Mouse (Mus musculus) liver, embryonic 13.5 days (tissue): ENCODE measurements around the gene Chrm1. TPM values are rescaled to one million over a fixed set of nuclear protein-coding genes. Genes with fewer than 3 reads are reported as not detected.

Source experiments
- ATAC-seq: fragments of 200-750 bp; cut with Nextera tagmentation; 2 replicates; pipeline ENCODE4 v1.8.0; 2017; ENCODE audit warnings: low read depth, mild to moderate bottlenecking, moderate number of reproducible peaks, moderate library complexity
- DNase-seq: peaks from one replicate; pipeline ENCODE4 v3.0.0; 2022
- H3K27ac ChIP-seq: fragments of 300-500 bp; sonication (generic); 2 replicates; pipeline ENCODE4 v1.5.1; 2015; ENCODE audit warnings: moderate library complexity, mild to moderate bottlenecking, inconsistent platforms
- H3K27me3 ChIP-seq: fragments of 300-500 bp; sonication (generic); 2 replicates; pipeline ENCODE4 v1.6.1; 2015; ENCODE audit warnings: mild to moderate bottlenecking, inconsistent platforms
- H3K36me3 ChIP-seq: fragments of 300-500 bp; sonication (generic); 2 replicates; pipeline ENCODE4 v1.6.1; 2015; ENCODE audit warnings: mild to moderate bottlenecking, inconsistent platforms
- H3K4me1 ChIP-seq: fragments of 300-500 bp; sonication (generic); replicated peaks from 2 replicates; pipeline ENCODE4 v1.6.1; 2015; ENCODE audit warnings: inconsistent platforms
- H3K4me2 ChIP-seq: fragments of 300-500 bp; sonication (generic); 2 replicates; pipeline ENCODE4 v1.6.1; 2015; ENCODE audit warnings: inconsistent platforms, mild to moderate bottlenecking, moderate library complexity
- H3K4me3 ChIP-seq: fragments of 300-500 bp; sonication (generic); replicated peaks from 2 replicates; pipeline ENCODE4 v1.5.1; 2015; ENCODE audit warnings: mild to moderate bottlenecking, inconsistent platforms
- H3K9ac ChIP-seq: fragments of 300-500 bp; sonication (generic); 2 replicates; pipeline ENCODE4 v1.6.1; 2015; ENCODE audit warnings: mild to moderate bottlenecking, inconsistent platforms
- H3K9me3 ChIP-seq: fragments of 300-500 bp; sonication (generic); replicated peaks from 2 replicates; pipeline ENCODE4 v1.6.1; 2016; ENCODE audit warnings: inconsistent platforms
- WGBS: fragments of 180-500 bp; shearing (Covaris S2); methylation state at CpG from one replicate; pipeline ENCODE4 v1.1.7; 2015; ENCODE audit not compliant: insufficient replicate concordance; 5-methylcytosine and 5-hydroxymethylcytosine counted together
- polyA plus RNA-seq: library from polyadenylated mRNA; unstranded; fragments of >200 nt; fragmentation: Nextera tagmentation; extraction: Ambion mirVana; gene quantifications from 2 replicates; pipeline ENCODE4 v1.2.1, GENCODE M21; 2015

Chrm1 gene
- polyA plus RNA-seq, 1 experiment from 2014 or later, result not detected

DNA sequence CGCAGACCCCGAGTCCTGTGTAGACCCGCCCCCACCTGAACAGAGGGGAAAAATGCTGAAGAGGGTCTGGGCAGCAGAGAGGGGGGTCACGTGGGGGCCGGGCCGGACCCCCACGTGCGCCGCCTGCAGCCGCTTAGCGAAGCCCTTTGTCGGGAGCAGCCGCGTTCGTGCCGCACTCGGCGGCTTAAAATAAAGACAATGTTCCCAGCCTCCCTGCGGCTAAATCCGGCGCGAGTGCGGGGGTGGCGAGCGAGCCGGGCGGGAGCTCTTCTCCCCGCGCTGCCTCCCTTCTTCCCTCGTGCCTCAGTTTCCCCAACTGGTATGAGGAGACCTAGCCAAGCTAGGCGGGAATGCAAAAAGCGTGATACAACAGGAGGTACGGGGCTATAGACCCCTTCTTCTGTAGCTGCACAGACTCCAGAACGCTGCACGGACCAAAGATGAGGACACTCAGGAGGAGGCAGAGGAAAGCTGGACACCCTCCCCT is 1.7 kb upstream of the Chrm1 start:
- no peak for DNase-seq
- ATAC-seq, result 0 out of 2 replicates have a peak, but pooled peaks have one; percentile 21
- Histone ChIP-seq H3K4me2 (peak overlapping the region; percentile 76), H3K4me3 (peak overlapping the region; percentile 48), H3K36me3 (no peaks in the 10 kb centered on the region), H3K27ac (no peak overlapping the region), H3K4me1 (peaks cover 35% of the 10 kb centered on the region), H3K9ac (peak overlapping the region; percentile 60), H3K9me3 (no peaks in the 10 kb centered on the region), H3K27me3 (peaks cover 37% of the 10 kb centered on the region)
- WGBS, result 2% methylated on average over 35 of the region's 35 CpGs

DNA sequence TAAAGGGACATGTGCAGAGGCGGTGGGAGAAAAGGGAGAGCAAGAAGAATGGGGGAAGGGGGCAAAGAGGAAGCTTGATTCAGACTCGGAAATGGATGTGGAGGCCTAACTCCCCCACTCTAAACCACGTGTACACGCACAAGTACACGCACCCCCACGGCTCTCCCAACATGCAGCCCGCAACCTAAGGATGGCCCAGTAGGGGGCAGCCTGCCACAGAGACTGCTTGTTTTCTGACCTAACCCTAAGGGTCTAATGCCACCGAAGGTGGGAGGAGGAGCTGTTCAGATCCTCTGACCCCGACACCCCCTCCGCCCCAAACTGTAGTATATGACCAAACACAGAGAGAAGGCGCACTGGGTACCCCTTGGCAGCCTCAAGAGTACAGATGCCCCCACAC is 1.3 kb upstream of the Chrm1 start:
- peak; percentile 35; the same call in 1 of the 2 replicates for ATAC-seq

GRCm38 (mm10) chr19:8663911-8664421 is 377 bp downstream of the Chrm1 start:
- no peak overlapping the region for H3K4me2 ChIP-seq
- H3K4me1 ChIP-seq, result peaks cover 41% of the 10 kb centered on the region

More for the DNA sequence above, 1.3 kb upstream of the Chrm1 start:
- no peaks in the 10 kb centered on the region for H3K9me3 ChIP-seq
- peaks cover 40% of the 10 kb centered on the region for H3K4me1 ChIP-seq
- peak; percentile 42 for DNase-seq
- H3K4me3 ChIP-seq, result peak overlapping the region; percentile 48
- peak overlapping the region; percentile 76 for H3K4me2 ChIP-seq
- H3K27ac ChIP-seq, result no peak overlapping the region
- 3% methylated on average over 11 of the region's 11 CpGs for WGBS
- H3K36me3 ChIP-seq, result no peaks in the 10 kb centered on the region
- H3K9ac ChIP-seq, result peak overlapping the region; percentile 60
- peaks cover 37% of the 10 kb centered on the region for H3K27me3 ChIP-seq

DNA sequence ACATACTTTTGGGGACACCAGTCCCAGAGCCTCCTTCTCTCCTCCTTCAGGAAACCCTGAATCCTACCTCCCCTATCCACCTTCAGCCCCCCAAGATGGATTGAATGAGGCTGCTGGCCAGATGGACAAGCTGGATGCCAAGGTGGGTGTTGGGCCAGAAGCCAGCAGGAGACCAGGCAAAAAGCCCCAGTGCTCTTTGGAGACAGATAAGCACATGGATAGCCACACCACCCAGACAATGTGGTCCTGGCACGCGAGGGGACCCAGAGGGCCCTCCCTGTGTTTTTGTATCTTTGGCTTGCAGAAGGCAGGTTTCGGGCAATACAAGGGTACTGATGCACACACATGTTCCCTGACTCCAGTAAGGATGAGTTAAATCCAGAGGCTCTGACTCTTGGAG is 1.3 kb downstream of the Chrm1 start:
- DNase-seq (no peak), ATAC-seq (no peak)
- Histone ChIP-seq H3K4me1 (peaks cover 41% of the 10 kb centered on the region), H3K27ac (no peak overlapping the region), H3K36me3 (no peaks in the 10 kb centered on the region), H3K9me3 (no peaks in the 10 kb centered on the region), H3K27me3 (peaks cover 34% of the 10 kb centered on the region), H3K9ac (no peak overlapping the region), H3K4me2 (no peak overlapping the region), H3K4me3 (no peak overlapping the region)
- WGBS, result 26% methylated on average over 3 of the region's 3 CpGs

More at GRCm38 (mm10) chr19:8663911-8664421, 377 bp downstream of the Chrm1 start:
- WGBS, result 47% methylated on average over 9 of the region's 10 CpGs
- H3K9me3 ChIP-seq, result no peaks in the 10 kb centered on the region
- H3K9ac ChIP-seq, result no peak overlapping the region
- no peak for ATAC-seq
- H3K4me3 ChIP-seq, result no peak overlapping the region
- H3K27me3 ChIP-seq, result peaks cover 34% of the 10 kb centered on the region
- no peak for DNase-seq
- no peaks in the 10 kb centered on the region for H3K36me3 ChIP-seq
- no peak overlapping the region for H3K27ac ChIP-seq

DNA sequence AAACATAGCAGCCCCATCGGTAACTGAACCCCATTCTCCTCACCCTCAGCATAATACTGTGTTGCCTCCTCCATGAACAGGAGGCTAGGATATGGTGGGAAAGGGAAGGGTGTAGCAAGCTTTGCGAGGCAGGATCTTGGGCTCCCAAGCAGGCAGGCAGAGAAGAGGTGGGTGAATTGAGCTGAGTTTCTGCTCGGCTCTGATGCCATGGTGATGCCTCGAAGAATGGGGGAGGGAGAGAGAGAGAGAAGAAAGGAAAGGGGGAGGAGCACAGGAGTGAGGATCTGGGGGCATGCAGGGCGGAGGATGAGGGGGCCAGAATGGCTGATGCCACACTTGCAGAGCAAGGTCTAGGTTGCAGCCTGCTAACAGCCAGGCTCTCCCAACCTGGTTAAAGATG is 2.2 kb downstream of the Chrm1 start:
- no peaks in the 10 kb centered on the region for H3K9me3 ChIP-seq
- no peak for ATAC-seq
- H3K9ac ChIP-seq, result no peak overlapping the region
- 58% methylated on average over 5 of the region's 5 CpGs for WGBS
- H3K4me1 ChIP-seq, result peaks cover 41% of the 10 kb centered on the region
- no peak for DNase-seq
- H3K27ac ChIP-seq, result no peak overlapping the region
- no peaks in the 10 kb centered on the region for H3K36me3 ChIP-seq
- peaks cover 28% of the 10 kb centered on the region for H3K27me3 ChIP-seq
- no peak overlapping the region for H3K4me3 ChIP-seq
- H3K4me2 ChIP-seq, result no peak overlapping the region

DNA sequence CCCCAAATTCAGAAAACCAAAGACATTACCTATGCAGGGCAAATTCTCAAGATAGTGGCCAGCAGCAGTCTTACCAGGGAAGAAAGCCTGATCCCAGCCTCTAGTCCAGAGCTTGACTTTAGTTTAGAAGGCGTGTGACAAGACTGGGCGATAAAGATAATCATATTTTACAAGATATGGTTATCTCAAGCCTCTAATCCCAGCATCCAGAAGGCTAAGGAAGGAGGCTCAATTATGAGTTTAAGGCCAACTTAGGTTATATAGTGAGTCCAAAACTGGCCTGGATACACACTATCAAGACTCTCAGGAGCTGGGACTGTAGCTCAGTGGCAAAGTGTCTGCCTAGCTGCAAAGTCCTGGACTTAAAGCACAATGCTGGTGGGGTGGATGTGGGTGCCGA is 9.3 kb downstream of the Chrm1 start:
- H3K27me3 ChIP-seq, result no peaks in the 10 kb centered on the region
- no peaks in the 10 kb centered on the region for H3K9me3 ChIP-seq
- peak overlapping the region; percentile 65 for H3K27ac ChIP-seq
- H3K36me3 ChIP-seq, result no peaks in the 10 kb centered on the region
- H3K4me1 ChIP-seq, result peaks cover 35% of the 10 kb centered on the region
- 29% methylated on average over 3 of the region's 3 CpGs for WGBS
- peak overlapping the region; percentile 39 for H3K4me2 ChIP-seq
- peak; percentile 84 for ATAC-seq
- no peak for DNase-seq
- no peak overlapping the region for H3K9ac ChIP-seq
- no peak overlapping the region for H3K4me3 ChIP-seq

GRCm38 (mm10) chr19:8673336-8674063 is 9.9 kb downstream of the Chrm1 start:
- Histone ChIP-seq H3K27ac (peak overlapping the region; percentile 65), H3K4me2 (peak overlapping the region; percentile 39), H3K4me3 (no peak overlapping the region), H3K4me1 (peaks cover 35% of the 10 kb centered on the region), H3K9me3 (no peaks in the 10 kb centered on the region), H3K27me3 (no peaks in the 10 kb centered on the region), H3K9ac (no peak overlapping the region), H3K36me3 (no peaks in the 10 kb centered on the region)
- DNase-seq, result no peak
- peak; percentile 76 for ATAC-seq
- 12% methylated on average over 9 of the region's 9 CpGs for WGBS

DNA sequence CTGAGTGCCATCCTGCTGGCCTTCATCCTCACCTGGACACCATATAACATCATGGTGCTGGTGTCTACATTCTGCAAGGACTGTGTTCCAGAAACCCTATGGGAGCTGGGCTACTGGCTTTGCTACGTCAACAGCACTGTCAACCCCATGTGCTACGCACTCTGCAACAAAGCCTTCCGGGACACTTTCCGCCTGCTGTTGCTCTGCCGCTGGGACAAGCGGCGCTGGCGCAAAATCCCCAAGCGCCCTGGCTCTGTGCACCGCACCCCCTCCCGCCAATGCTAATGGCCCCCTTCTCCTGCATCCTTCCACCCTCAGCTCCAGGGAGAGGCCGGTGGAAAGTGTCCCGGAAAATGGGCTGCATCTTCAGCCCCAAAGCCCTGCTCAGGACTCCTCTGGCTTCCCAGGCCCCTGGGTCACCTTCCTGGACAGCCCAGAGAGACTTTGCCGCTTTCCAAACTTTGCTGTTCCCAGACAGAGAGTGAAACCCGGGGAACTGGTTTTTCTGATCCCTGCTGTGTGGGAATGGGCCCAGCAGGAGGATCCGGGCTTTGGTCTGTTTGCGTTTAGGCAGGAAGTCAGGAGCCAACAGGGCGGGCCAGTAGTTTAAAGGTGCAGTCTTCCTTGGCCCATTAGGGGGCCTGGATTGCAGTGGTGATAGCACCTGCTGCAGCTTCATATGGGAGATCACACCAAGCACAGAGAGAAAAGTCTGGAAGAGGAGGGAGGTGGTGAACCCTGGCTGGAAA is 15.6 kb downstream of the Chrm1 start:
- no peaks in the 10 kb centered on the region for H3K27me3 ChIP-seq
- H3K36me3 ChIP-seq, result no peaks in the 10 kb centered on the region
- H3K9ac ChIP-seq, result peak overlapping the region; percentile 8; the same call in 1 of the 2 replicates
- no peak for ATAC-seq
- H3K4me3 ChIP-seq, result no peak overlapping the region
- DNase-seq, result no peak
- 44% methylated on average over 18 of the region's 18 CpGs for WGBS
- H3K4me2 ChIP-seq, result peak overlapping the region; percentile 17; the same call in 1 of the 2 replicates
- no peaks in the 10 kb centered on the region for H3K9me3 ChIP-seq
- no peak overlapping the region for H3K27ac ChIP-seq
- H3K4me1 ChIP-seq, result peaks cover 13% of the 10 kb centered on the region

DNA sequence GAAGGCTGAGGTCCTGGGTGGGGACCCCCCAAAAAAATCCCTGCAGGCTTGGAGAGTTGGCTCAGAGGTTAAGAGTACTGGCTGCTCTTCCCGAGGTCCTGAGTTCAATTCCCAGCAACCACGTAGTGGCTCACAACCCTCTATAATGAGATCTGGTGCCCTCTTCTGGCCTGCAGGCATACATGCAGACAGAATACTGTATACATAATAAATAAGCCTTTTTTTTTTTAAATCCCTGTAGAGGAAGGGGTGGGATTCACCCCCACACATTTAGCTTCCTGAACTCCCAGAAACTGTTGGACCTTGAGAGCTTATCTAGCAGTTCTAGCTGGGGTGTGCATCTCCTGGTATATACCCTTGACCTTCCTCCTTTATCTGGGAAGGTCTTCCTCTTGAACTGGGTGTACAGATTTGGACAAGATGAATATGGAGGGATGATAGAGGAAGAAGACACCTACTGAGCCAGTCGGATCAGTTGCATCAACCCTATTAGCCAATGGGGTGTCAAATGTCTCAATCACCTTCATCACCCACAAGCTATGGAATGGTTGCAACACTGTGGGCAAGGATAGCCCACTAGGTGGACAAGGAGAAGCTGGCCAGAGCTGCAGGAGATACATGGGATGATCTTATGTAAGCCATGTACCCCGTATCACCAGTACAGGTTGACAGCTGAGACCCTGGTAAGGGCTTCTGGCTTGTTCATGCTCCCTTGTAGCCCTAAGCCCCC is 18.2 kb downstream of the Chrm1 start:
- DNase-seq, result no peak
- Histone ChIP-seq H3K36me3 (no peaks in the 10 kb centered on the region), H3K4me1 (peaks cover 3% of the 10 kb centered on the region; the same call in 1 of the 2 replicates), H3K27ac (no peak overlapping the region), H3K27me3 (no peaks in the 10 kb centered on the region), H3K4me3 (no peak overlapping the region), H3K4me2 (no peak overlapping the region), H3K9ac (no peak overlapping the region), H3K9me3 (no peaks in the 10 kb centered on the region)
- WGBS, result 66% methylated on average over 4 of the region's 4 CpGs
- ATAC-seq, result no peak

DNA sequence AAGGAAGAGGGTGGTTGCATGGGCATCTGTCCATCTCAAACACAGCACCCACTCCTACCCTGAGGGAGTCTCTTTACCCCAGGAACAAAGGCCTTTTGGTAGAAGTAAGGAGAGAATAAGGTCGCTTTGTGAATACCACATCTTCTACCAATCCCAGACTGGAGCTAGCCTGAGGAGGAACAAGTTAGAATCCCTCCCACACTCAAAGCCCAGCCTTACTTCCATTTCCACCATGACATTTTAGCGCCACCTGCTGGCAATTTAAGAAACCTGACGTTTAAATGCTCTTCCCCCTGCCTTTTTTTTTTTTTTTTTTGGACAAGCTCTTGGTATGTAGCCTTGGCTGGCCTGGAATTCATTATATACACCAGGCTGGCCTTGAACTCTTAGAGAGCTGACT is 19.4 kb downstream of the Chrm1 start:
- peaks cover 3% of the 10 kb centered on the region; the same call in 1 of the 2 replicates for H3K4me1 ChIP-seq
- no peak overlapping the region for H3K4me3 ChIP-seq
- H3K9me3 ChIP-seq, result no peaks in the 10 kb centered on the region
- WGBS, result 4% methylated on average over 3 of the region's 3 CpGs
- H3K36me3 ChIP-seq, result no peaks in the 10 kb centered on the region
- H3K27ac ChIP-seq, result no peak overlapping the region
- ATAC-seq (peak; percentile 36), DNase-seq (peak; percentile 57)
- no peaks in the 10 kb centered on the region for H3K27me3 ChIP-seq
- no peak overlapping the region for H3K9ac ChIP-seq
- no peak overlapping the region for H3K4me2 ChIP-seq

GRCm38 (mm10) chr19:8683627-8684026 is 20.0 kb downstream of the Chrm1 start:
- Histone ChIP-seq H3K9ac (no peak overlapping the region), H3K36me3 (no peaks in the 10 kb centered on the region), H3K4me1 (peaks cover 3% of the 10 kb centered on the region; the same call in 1 of the 2 replicates), H3K4me2 (no peak overlapping the region), H3K27me3 (no peaks in the 10 kb centered on the region), H3K9me3 (no peaks in the 10 kb centered on the region), H3K4me3 (no peak overlapping the region), H3K27ac (no peak overlapping the region)
- DNase-seq, result no peak
- ATAC-seq, result no peak
- whole genome bisulfite sequencing, result 65% methylated on average over 2 of the region's 2 CpGs
